Mouse (Mus musculus) neural tube, embryonic 14.5 days (tissue): ENCODE measurements around the gene Tmtc4. TPM values are rescaled to one million over a fixed set of nuclear protein-coding genes. Genes with fewer than 3 reads are reported as not detected.

Experiments used
- ATAC-seq: fragments of 200-750 bp; cut with Nextera tagmentation; 2 replicates; pipeline ENCODE4 v1.8.0; 2017; ENCODE audit warnings: low read depth, mild to moderate bottlenecking, moderate TSS enrichment, moderate library complexity
- H3K27ac ChIP-seq: fragments of 300-500 bp; sonication (generic); 2 replicates; pipeline ENCODE4 v1.5.1; 2014; ENCODE audit warnings: low read depth, mild to moderate bottlenecking, control low read depth, low read length, moderate library complexity, mixed read lengths
- H3K27me3 ChIP-seq: fragments of 300-500 bp; sonication (generic); 2 replicates; pipeline ENCODE4 v1.6.1; 2014; ENCODE audit warnings: low read length; ENCODE audit not compliant: control insufficient read depth, insufficient read depth
- H3K36me3 ChIP-seq: fragments of 300-500 bp; sonication (generic); 2 replicates; pipeline ENCODE4 v1.6.1; 2014; ENCODE audit warnings: low read length, mixed read lengths; ENCODE audit not compliant: control insufficient read depth, insufficient read depth
- H3K4me1 ChIP-seq: fragments of 300-500 bp; sonication (generic); 2 replicates; pipeline ENCODE4 v1.6.1; 2014; ENCODE audit warnings: low read length; ENCODE audit not compliant: control insufficient read depth, insufficient read depth
- H3K4me2 ChIP-seq: fragments of 300-500 bp; sonication (generic); 2 replicates; pipeline ENCODE4 v1.6.1; 2014; ENCODE audit warnings: mild to moderate bottlenecking, low read depth, low read length, control low read depth
- H3K4me3 ChIP-seq: fragments of 300-500 bp; sonication (generic); 2 replicates; pipeline ENCODE4 v1.5.1; 2014; ENCODE audit warnings: low read depth, low read length, control low read depth, mixed read lengths
- H3K9ac ChIP-seq: fragments of 300-500 bp; sonication (generic); replicated peaks from 2 replicates; pipeline ENCODE4 v1.6.1; 2014; ENCODE audit warnings: low read depth, mild to moderate bottlenecking, control low read depth, low read length, mixed read lengths
- H3K9me3 ChIP-seq: fragments of 300-500 bp; sonication (generic); 2 replicates; pipeline ENCODE4 v1.6.1; 2016; ENCODE audit warnings: low read length; ENCODE audit not compliant: control insufficient read depth
- WGBS: fragments of 180-500 bp; shearing (Covaris S2); extraction: QIAGEN DNeasy Blood & Tissue Kit; methylation state at CpG from one replicate; pipeline ENCODE4 v1.1.7; 2014; 5-methylcytosine and 5-hydroxymethylcytosine counted together
- polyA plus RNA-seq: library from polyadenylated mRNA; unstranded; fragments of >200 nt; fragmentation: Nextera tagmentation; extraction: Ambion mirVana; gene quantifications from 2 replicates; pipeline ENCODE4 v1.2.1, GENCODE M21; 2014

The Tmtc4 gene
- polyA plus RNA-seq, 1 experiment from 2014 or later = 75.0 TPM

- peaks cover 6% of the 10 kb centered on the region; the same call in 1 of the 2 replicates for H3K9me3 ChIP-seq
- H3K27ac ChIP-seq = no peak overlapping the region
- H3K27me3 ChIP-seq = no peaks in the 10 kb centered on the region
- H3K9ac ChIP-seq = peak overlapping the region; percentile 48
- WGBS = under 1% methylated on average over 58 of the region's 58 CpGs
- H3K4me3 ChIP-seq = peak overlapping the region; percentile 56
- peak; percentile 84 for ATAC-seq
- H3K36me3 ChIP-seq = no peaks in the 10 kb centered on the region
- H3K4me2 ChIP-seq = peak overlapping the region; percentile 96
- H3K4me1 ChIP-seq = 0 out of 2 replicates have a peak, but pooled peaks cover 4% of the 10 kb centered on the region
Observed at GRCm38 (mm10) chr14:122912812-122913498, 70.9 kb downstream of the Tmtc4 start.

- Histone ChIP-seq H3K4me1 (0 out of 2 replicates have a peak, but pooled peaks cover 4% of the 10 kb centered on the region), H3K9ac (no peak overlapping the region), H3K9me3 (peaks cover 6% of the 10 kb centered on the region; the same call in 1 of the 2 replicates), H3K36me3 (no peaks in the 10 kb centered on the region), H3K4me2 (peak overlapping the region; percentile 96), H3K27ac (no peak overlapping the region), H3K4me3 (no peak overlapping the region), H3K27me3 (no peaks in the 10 kb centered on the region)
- ATAC-seq = no peak
- WGBS = 62% methylated on average over 1 of the region's 1 CpGs
Observed at GRCm38 (mm10) chr14:122912137-122912536, 71.7 kb downstream of the Tmtc4 start.

- no peak overlapping the region for H3K4me3 ChIP-seq
Observed at GRCm38 (mm10) chr14:122911265-122911664, 72.6 kb downstream of the Tmtc4 start.

GRCm38 (mm10) chr14:122909368-122910091 lies 74.3 kb downstream of the Tmtc4 start:
- no peak overlapping the region for H3K4me2 ChIP-seq
- H3K9ac ChIP-seq = no peak overlapping the region
- 78% methylated on average over 5 of the region's 5 CpGs for WGBS
- no peaks in the 10 kb centered on the region for H3K27me3 ChIP-seq
- no peak overlapping the region for H3K4me3 ChIP-seq
- 0 out of 2 replicates have a peak, but pooled peaks cover 4% of the 10 kb centered on the region for H3K4me1 ChIP-seq
- H3K36me3 ChIP-seq = no peaks in the 10 kb centered on the region
- peaks cover 6% of the 10 kb centered on the region; the same call in 1 of the 2 replicates for H3K9me3 ChIP-seq
- no peak for ATAC-seq
- no peak overlapping the region for H3K27ac ChIP-seq

More at GRCm38 (mm10) chr14:122911265-122911664, 72.6 kb downstream of the Tmtc4 start:
- H3K4me1 ChIP-seq = 0 out of 2 replicates have a peak, but pooled peaks cover 4% of the 10 kb centered on the region
- H3K27me3 ChIP-seq = no peaks in the 10 kb centered on the region
- ATAC-seq = no peak
- H3K4me2 ChIP-seq = no peak overlapping the region
- H3K9ac ChIP-seq = no peak overlapping the region
- H3K36me3 ChIP-seq = no peaks in the 10 kb centered on the region
- H3K27ac ChIP-seq = no peak overlapping the region
- peaks cover 6% of the 10 kb centered on the region; the same call in 1 of the 2 replicates for H3K9me3 ChIP-seq

GRCm38 (mm10) chr14:122908075-122908474 lies 75.8 kb downstream of the Tmtc4 start:
- peaks cover 6% of the 10 kb centered on the region; the same call in 1 of the 2 replicates for H3K9me3 ChIP-seq
- H3K36me3 ChIP-seq = no peaks in the 10 kb centered on the region
- H3K27ac ChIP-seq = no peak overlapping the region
- H3K4me1 ChIP-seq = 0 out of 2 replicates have a peak, but pooled peaks cover 4% of the 10 kb centered on the region
- no peaks in the 10 kb centered on the region for H3K27me3 ChIP-seq
- no peak overlapping the region for H3K9ac ChIP-seq
- ATAC-seq = no peak
- WGBS = 93% methylated on average over 4 of the region's 4 CpGs
- no peak overlapping the region for H3K4me3 ChIP-seq
- no peak overlapping the region for H3K4me2 ChIP-seq

GRCm38 (mm10) chr14:122905007-122905406 lies 78.8 kb downstream of the Tmtc4 start:
- Histone ChIP-seq H3K27me3 (no peaks in the 10 kb centered on the region), H3K4me2 (no peak overlapping the region), H3K9ac (no peak overlapping the region), H3K9me3 (peaks cover 6% of the 10 kb centered on the region; the same call in 1 of the 2 replicates), H3K27ac (no peak overlapping the region), H3K4me1 (no peaks in the 10 kb centered on the region), H3K4me3 (no peak overlapping the region), H3K36me3 (no peaks in the 10 kb centered on the region)
- no peak for ATAC-seq
- WGBS = 100% methylated on average over 1 of the region's 1 CpGs

DNA sequence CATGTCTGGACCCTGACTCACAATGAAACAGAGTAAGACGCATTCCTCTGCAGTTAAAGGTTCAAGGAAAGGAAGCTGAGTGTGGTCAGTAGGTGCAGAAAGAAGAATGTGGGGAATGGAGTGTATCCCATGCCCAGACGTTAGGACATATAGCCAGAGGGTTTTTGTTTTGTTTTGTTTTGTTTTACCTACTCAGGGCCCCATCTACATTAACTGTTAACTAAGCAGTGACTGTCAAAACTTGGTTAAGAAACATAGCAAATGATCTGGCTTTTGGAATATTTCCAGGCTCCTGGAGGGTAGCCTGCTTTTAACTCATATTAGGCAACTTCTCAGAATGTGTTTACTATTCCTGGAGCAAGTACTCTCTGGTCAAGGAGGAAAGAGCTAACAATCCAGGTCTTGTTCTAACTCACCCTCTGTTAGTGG lies 79.9 kb downstream of the Tmtc4 start:
- Histone ChIP-seq H3K4me1 (no peaks in the 10 kb centered on the region), H3K4me2 (no peak overlapping the region), H3K36me3 (no peaks in the 10 kb centered on the region), H3K27me3 (no peaks in the 10 kb centered on the region), H3K4me3 (no peak overlapping the region), H3K27ac (no peak overlapping the region), H3K9me3 (peaks cover 6% of the 10 kb centered on the region; the same call in 1 of the 2 replicates), H3K9ac (no peak overlapping the region)
- WGBS = 70% methylated on average over 2 of the region's 2 CpGs
- ATAC-seq = no peak

DNA sequence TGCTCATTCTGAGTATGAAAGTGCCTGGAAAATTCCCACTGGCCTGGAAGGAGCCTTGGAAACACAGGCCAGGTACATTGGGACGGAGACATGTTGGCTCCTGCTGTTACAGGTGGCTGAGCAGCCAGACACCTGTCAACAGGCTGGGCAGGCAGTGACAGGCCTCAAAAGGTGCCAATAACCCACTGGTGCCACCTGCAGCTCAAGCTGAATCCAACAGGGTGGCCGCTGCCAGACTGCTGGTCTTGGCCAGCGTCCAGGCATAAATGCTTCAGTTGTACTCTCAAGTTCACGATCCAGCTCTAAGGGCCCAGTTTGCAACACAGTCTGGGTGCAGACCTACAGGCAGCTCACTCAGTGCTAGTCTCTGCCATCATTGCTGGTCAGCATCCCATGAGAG lies 81.0 kb downstream of the Tmtc4 start:
- no peak overlapping the region for H3K4me3 ChIP-seq
- peak; percentile 41; the same call in 1 of the 2 replicates for ATAC-seq
- no peaks in the 10 kb centered on the region for H3K9me3 ChIP-seq
- H3K4me1 ChIP-seq = no peaks in the 10 kb centered on the region
- H3K9ac ChIP-seq = no peak overlapping the region
- H3K27me3 ChIP-seq = no peaks in the 10 kb centered on the region
- H3K27ac ChIP-seq = no peak overlapping the region
- no peaks in the 10 kb centered on the region for H3K36me3 ChIP-seq
- 56% methylated on average over 4 of the region's 4 CpGs for WGBS
- no peak overlapping the region for H3K4me2 ChIP-seq

- 60% methylated on average over 2 of the region's 2 CpGs for WGBS
- no peak overlapping the region for H3K4me2 ChIP-seq
- no peaks in the 10 kb centered on the region for H3K4me1 ChIP-seq
- no peaks in the 10 kb centered on the region for H3K36me3 ChIP-seq
- H3K4me3 ChIP-seq = no peak overlapping the region
- no peaks in the 10 kb centered on the region for H3K27me3 ChIP-seq
- ATAC-seq = no peak
- H3K9ac ChIP-seq = no peak overlapping the region
- H3K9me3 ChIP-seq = no peaks in the 10 kb centered on the region
- H3K27ac ChIP-seq = no peak overlapping the region
Observed at GRCm38 (mm10) chr14:122902136-122902535, 81.7 kb downstream of the Tmtc4 start.
